Mouse (Mus musculus): ENCODE data around the gene Eid1.

DNA sequence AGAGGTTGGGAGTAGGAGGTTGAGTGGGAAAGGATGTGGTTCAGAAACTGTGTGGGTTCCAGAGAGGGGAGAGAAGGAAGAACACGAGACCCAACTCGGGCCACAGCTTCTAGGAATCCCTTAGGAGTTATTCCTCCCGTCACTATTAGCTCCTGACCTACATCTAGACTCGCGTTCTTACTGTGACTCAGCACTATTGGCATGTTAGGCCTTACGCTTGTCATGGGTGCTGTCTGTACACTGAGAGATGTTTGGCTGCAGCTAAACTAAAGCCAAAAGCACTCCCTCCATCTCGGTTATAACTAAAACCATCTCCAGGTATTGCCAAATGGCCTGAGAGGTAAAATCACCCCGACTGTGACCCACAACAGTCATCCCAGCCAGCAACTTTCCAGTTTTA is 43.7 kb downstream of the Eid1 start:
- no peak for TF ChIP-seq CTCF (IDR thresholded peaks at IDR 0.05; ENCODE audit: low read depth, low read length)
- TF ChIP-seq POLR2A (IDR thresholded peaks at IDR 0.05; ENCODE audit: extremely low read depth, insufficient read depth, low read length): no peak

Data from liver, adult 2 months (tissue).